Mouse (Mus musculus): ENCODE measurements around the gene Patj. TPM values are rescaled to one million over a fixed set of nuclear protein-coding genes. Genes with fewer than 3 reads are reported as not detected.
"Not testable (repeated sequence)": the region's sequence is repeated elsewhere in the genome, so short reads cannot be mapped to it uniquely, and the experiment has no call there.

Patj gene
- total RNA-seq (2021) = 10 to 100 TPM; 11.0 to 15.8 TPM

DNA sequence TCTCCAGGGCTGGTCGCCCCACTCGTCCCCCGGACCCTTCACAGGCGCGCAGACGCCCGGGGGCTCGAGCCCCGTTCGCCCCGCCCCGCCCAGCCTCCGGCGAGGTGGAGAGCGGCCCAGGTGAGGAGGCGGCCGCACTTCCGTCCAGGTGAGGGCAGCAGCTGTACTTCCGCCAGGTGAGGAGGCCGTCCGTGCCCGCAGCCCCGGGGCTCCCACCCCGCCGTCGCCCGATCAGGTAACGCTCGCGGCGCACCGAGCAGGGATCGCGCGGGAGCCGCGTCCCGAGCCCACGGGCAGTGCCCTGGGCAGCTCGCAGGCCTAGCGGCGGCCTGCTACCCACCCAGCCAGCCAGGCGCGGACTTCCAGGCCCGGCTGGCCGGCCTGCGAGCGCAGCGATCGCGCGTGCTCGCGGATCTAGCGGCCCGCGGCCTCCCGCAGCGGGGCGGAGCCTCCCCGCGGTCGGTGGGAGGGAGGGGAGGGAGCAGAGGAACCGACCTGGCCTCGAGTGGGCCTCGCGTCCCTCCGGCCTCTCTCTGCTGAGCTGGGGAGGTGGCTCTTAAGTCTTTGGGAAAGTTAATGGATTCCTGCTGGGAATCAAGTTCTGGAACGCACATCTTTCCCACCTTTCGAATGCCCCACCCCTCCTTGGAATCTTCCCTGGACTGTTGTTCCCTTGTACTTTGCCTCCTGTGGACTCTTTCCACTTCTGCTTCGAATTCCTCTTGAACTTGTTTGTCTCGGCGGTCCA, at the start of gene Patj:
Gene Patj (plus strand): TSS at position 96 of the 748 bp plus-strand sequence.
- peak; percentile 65 to 75 for DNase-seq (ENCODE audit: low spot score in 2 of 2)
- intact Hi-C loops (cut with DNase I) = no loop called here

DNA sequence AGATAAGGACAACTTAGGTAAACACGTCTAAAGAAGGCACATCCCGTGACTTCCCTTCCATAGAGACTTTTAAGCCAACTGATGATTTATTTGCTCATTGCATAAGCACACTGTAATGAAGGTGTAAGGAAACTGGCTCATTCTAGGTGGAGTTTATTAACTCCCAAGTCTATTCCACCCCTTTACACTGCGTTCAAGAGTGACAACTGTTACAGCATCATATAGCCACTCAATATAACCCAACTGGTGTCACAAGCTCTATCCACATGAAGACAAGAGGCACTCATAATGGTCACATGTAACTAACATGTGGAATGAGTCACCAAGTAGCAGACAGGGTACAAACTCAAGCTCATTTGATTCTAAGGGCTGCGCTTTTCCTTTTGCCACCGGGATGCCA, 47.0 kb upstream of the Patj start:
- no peak for DNase-seq (ENCODE audit: low spot score in 2 of 2)
- intact Hi-C loops (cut with DNase I) = no loop called here

DNA sequence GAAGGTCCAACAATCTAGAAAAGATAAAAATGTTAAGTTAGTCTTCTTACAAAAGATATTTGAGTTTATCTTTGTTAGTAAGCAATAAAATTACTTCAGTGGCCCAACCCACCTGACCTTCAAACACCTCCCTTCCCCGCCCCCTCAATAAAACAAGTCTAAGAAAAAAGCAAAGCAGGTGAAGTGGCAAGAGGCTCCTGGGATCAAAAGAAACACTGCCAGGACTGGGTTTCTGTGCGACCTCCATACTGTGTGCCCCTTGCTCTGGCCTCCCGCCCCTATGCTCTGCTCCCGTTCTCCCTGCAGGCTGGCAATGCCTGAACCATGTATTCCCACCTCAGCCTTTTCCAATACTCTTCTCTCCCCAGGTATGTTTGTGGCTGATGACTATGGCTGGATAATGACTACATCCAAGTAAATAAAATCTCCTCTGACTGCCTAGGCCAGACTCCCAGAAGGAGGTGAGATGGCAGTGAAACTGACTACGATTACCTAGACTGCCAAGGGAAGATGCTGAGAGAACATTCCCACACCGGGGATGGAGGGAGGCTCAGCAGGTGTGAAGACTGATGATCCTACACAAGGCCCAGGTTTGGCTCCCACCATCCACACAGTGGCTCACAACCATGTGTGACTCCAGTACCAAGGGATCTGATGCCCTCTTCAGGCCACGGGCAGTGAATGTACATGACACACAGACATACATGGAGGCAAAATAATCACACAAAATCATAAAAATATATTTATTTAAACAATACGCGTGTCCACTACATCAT, 37.4 kb upstream of the Patj start:
- intact Hi-C loops (cut with DNase I) = no loop called here
- DNase-seq (ENCODE audit: low spot score in 2 of 2) = no peak

DNA sequence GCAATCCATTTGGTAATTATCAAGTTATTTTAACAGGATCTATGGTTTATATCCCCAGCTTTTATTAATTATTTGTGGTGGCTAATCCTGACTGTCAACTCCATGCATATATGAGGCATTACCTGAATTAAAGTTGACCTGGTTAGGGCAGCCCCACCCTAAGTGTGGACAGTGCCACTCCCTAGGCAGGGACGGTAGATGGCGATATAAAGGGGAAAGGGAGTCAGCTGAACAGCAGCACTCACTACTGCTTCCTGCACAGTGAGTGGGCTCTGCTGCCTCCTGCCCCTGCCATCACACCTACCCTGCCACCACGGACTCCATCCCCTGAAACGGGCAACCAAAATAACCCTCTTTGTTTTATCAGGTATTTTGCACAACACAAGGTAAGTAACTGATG, 20.2 kb upstream of the Patj start:
- no peak for DNase-seq (ENCODE audit: low spot score in 2 of 2)

DNA sequence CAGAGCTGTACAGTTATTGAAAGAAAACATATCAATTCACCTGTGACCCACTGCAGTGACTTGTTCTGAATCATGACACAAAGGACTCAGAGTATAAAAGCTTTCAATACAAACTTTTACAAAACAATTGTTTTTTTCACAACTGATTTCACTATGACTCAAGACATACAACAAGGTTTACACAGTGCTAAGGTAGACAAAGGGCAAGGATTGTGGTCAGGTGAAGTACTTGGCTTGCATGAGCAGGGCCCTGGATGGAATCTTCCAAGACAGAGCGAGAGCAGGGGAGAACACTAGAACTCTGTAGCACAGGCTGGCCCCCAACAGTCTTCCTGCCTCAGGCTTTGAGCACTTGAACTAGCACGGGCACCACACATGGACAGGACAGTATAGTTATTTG, 18.6 kb upstream of the Patj start:
- DNase-seq (ENCODE audit: low spot score in 2 of 2) = no peak
- intact Hi-C loops (cut with DNase I) = no loop called here

More for the DNA sequence above, 20.2 kb upstream of the Patj start:
- intact Hi-C loops (cut with DNase I) = no loop called here

DNA sequence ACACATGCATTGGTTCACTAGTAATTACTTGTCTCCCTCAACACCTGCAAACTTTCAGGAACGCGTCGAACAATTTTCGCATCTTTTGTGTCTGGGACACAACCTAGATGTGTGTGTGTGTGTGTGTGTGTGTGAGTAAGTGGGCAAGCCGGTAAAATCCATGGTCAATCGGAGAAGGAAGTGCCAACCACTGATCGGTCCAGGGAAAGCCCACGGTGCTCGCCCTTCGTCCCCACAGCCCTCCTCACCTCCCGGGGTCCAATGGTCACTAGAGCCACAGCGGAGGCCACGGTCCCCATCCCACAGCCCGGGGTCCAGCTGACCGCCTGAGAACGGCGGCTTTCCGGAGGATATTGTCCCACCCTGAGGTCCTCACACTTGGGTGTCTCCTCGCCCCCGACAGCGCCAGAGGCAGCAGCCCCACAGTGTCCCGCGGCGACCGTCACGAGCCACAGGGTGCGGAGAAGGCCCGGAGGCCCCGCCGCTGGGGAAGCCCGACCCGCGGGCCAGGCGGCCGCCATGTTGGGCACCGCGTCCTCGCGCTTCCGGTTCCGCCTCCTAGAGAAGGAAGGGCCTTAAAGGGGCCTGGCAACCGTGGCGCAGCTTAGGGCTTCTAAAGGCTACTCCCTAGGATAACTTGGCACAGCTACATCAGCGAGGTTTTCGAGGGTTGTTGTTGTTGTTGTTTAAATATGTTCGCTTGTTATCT, 12.7 kb upstream of the Patj start, which contains the start of gene Tm2d1:
Gene Tm2d1 (minus strand): TSS at position 591 of the 709 bp plus-strand sequence.
- intact Hi-C loops (cut with DNase I) = loop anchor here (5.0 kb wide), 1 partner anchor 626 kb away; no protein-coding TSS in a partner anchor
- DNase-seq (ENCODE audit: low spot score in 2 of 2) = peak; percentile 84

DNA sequence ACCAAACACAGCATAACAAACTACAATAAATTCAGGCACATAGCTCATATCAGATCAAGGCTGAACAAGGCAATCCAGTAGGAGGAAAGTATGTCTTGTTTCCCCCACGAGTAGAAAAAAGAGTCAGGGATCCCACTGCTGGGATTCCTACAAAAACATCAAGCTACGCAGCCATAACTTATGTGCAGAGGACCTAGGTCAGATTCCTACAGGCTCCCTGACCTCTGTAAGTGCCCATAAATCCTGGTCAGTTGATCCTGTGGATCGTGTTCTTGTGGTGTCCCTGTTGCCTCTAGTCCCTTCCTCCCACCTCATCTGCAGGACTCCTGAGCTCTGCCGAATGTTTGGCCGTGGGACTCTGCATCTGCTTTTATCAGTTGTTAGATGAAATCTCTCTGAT, 10.5 kb upstream of the Patj start:
- no peak for DNase-seq (ENCODE audit: low spot score in 2 of 2)
- intact Hi-C loops (cut with DNase I) = no loop called here

DNA sequence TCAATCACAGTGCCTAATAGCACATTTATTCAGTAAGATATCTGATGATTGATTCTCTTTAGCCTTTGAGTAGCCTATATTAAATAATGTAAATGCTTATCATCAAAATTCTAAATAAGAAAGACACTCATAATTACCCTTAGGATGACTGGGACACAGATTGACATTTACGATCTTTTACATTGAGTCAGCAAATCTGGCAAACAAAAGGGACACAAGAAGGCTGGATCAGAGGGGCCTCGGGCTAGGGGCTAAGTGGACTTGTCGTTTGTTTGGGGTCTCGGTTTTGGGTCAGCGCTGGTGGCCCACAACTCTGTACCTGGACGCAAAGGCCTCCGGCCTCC, 267 bp upstream of the Patj start:
- DNase-seq (ENCODE audit: low spot score in 2 of 2) = no peak
- intact Hi-C loops (cut with DNase I) = no loop called here

DNA sequence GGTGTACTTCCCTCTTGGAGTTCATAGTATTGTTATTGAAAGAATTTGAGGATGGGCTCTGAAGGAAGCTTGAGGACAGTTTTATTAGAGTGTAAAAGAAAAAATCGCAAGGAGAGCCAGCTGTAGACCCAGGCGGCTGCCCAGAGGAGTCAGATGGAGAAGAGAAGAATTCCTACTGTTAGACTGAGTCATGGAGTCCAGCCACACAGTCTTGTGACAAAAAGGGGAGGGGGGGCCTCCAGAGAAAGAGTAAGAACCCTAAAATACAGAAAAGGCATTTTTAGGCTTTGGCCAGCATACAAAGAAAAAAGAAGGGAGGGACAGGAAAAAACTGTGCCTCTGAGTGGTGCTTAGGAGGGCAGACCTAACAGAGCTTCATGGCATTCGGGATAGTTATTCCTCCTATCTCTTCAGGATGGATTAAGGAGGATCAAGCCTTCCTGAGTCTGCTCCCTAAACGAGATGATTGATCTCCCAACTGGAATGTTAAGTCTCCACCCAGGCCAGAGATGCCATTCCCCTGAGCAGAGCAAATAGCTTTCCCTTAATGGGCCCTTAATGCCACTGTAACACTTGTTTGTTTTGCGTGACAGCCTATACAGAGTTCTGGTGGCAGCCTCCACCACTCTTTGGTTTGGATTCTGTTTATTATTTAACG, 5.5 kb downstream of the Patj start:
- intact Hi-C loops (cut with DNase I) = no loop called here
- no peak for DNase-seq (ENCODE audit: low spot score in 2 of 2)

DNA sequence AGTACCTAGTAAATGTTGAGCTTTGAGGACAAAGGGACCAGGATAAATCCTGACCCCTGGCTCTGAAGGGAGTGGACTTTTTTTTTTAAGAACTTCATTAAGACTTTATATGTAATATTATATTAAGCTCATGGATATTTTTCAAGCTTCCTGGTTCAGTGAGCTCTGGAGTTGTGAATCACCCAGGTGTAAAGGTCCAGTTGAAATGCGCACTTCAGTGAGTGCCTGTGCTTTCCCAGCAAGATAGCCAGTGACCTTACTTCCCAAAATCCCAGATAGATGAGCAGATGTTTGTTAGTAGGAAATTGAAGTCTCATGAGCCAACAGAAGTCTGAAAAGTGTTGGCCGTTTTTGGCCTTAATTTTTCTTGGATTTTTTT, 6.0 kb downstream of the Patj start:
- intact Hi-C loops (cut with DNase I) = no loop called here
- DNase-seq (ENCODE audit: low spot score in 2 of 2) = no peak

DNA sequence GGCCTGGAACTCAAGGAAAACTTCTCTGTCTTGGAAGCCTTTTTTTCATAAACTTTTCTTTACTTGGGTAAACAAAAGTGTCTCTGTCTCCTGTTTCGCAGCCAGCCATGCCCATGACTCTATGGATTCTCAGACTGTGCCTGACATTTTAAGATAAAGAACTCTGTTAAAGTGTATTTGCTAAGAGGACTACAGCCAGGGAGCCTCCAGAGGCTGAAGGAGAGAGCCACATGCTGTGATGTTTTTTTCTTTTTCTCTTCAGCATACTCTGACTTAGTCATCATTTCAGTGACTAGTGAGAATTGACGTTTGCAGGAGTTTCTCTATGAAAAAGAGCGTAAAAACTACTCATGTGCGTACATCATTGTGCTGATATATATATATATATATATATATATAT, 7.9 kb downstream of the Patj start:
- intact Hi-C loops (cut with DNase I) = no loop called here
- DNase-seq (ENCODE audit: low spot score in 2 of 2) = peak in 1 of 2 experiments; percentile 12

DNA sequence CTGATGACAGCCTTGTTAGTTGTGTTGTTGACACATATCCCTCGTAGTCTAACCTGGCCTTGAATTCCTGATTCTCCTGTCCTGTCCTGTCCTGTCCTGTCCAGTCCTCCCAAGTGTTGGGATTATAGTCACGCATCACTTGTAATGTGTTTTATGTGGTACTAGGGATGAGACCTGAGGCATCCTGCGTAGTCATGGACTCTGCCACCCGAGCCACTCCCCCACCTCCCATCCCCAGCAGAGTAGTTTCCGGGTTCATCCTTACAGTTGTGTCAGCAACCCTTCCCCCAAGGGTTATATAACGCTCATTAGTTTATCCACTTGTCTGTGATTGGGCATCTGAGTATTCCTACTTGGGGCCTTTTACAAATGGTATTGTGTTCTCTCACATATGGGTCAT, 8.8 kb downstream of the Patj start:
- DNase-seq (ENCODE audit: low spot score in 2 of 2) = no peak

DNA sequence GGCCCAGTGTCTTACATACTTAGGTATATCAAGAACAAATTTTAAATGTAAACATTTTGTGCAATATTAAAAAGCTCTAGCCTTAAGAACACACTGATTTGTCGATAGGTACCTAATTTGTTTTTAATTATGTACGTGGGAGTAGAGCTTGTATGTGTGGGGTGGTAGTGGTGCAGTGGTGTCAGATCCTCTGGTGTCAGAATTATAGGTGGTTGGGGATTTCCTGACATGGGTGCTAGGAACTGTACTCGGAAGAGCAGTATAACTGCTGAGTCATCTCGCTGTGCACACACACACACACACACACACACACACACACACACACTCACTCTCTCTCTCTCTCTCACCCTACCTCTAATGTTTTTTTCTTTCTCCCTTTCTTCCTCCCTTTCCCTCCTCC, 12.9 kb downstream of the Patj start:
- no peak for DNase-seq (ENCODE audit: low spot score in 2 of 2)

More for the DNA sequence above, 8.8 kb downstream of the Patj start:
- intact Hi-C loops (cut with DNase I) = no loop called here

DNA sequence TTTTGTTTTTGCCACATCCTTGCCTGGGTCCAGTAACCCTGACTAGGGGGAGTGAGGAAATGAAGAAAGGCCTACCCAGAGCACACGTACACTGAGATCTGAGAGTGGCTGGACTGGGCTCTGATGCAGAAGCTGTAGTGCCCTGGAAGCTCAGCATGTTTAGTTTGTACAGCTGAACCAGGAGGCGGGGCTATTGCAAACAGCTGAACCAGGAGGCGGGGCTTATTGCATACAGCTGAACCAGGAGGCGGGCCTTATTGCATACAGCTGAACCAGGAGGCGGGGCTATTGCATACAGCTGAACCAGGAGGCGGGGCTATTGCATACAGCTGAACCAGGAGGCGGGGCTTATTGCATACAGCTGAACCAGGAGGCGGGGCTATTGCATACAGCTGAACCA, 19.6 kb downstream of the Patj start:
- DNase-seq (ENCODE audit: low spot score in 2 of 2); intact Hi-C loops (cut with DNase I): not testable (repeated sequence)

More for the DNA sequence above, 12.9 kb downstream of the Patj start:
- intact Hi-C loops (cut with DNase I) = no loop called here

DNA sequence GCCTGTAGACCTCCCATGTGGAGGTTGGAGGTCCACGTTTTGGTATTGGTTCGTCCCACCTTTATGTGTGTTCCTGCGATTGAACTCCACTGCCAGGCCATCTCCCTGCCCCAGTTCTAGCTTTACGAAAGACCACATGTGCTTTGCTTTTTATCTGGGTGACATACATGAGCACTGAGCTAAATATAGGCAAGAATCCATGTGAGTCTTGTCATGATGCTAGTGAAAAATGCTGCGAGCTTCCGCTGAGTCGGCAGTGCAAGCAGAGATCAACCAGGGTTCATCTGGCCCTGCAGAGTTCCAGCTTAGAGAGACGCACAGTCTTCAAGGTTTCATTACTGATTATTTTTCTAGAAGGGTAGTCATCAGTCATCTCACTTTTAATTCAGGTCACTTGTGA, 32.8 kb downstream of the Patj start:
- intact Hi-C loops (cut with DNase I) = no loop called here
- DNase-seq (ENCODE audit: low spot score in 2 of 2) = no peak

DNA sequence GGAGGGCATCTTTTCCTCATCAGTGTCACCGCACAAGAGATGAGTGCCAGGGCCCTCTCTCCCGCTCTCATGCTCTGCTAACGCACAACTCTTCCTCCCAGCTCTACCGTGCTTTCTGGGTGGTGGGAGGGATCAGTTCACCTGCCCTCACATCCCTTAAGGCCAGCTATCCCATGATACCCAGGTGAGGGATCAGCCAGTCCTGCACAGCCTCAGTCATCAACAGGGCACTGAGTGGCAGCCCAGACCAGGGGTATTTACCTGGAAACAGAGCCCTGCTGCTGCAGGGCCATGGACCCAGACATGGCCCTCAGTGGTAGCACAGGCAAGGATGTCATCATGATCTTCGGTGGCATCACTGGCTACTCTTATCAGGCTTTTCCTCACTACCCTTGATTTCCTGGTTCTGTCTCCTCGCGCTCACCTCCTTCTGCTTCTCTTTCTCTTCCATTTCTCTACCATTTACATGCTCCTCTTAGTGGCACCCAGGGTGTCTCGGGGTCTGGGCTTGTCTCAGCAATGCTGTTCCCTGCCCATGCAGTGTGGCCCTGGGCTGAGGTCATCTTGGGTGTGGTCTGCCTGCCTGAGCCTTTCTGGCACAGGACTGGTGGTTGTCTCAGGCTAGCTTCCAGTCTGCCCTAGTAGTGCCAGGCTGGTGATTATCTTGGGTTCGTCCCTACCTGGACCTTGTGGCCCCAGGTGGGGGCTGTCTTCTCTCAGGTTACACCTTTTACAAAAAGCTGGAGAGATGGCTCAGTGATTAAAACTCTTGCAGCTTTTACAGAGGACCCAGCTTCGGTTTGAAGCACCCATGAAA, 40.3 kb downstream of the Patj start:
- intact Hi-C loops (cut with DNase I) = no loop called here
- no peak for DNase-seq (ENCODE audit: low spot score in 2 of 2)

DNA sequence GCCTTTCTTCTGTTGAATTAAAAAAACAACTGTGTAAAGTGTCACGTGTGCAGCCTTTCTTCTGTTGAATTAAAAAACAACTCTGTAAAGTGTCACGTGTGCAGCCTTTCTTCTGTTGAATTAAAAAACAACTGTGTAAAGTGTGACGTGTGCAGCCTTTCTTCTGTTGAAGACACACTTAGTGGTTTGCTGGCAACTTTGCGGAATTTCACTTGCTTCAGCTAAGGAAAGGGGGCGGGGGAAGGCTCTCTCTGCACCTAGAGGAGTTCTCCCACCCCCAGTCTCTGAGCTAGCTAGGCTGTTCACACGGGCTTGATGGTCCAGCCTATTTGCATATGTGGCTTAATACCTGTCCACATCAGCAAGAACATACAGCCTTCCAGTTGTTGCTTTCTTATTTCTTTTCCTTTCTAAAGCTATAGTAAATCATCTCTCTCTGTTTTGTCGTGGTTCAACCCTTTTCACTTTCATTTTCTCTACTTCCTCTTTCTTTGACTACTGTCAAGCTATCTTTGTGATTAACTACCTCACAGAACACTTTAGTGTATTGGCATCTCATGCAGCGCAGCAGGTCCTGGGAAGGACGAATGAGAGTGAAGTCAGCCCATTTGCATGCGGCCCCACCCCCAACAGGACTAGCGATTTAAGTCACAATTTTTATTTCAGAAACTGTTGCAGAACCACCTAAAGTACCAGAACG, 41.2 kb downstream of the Patj start:
- intact Hi-C loops (cut with DNase I) = no loop called here
- peak in 1 of 2 experiments; percentile 10 for DNase-seq (ENCODE audit: low spot score in 2 of 2)

DNA sequence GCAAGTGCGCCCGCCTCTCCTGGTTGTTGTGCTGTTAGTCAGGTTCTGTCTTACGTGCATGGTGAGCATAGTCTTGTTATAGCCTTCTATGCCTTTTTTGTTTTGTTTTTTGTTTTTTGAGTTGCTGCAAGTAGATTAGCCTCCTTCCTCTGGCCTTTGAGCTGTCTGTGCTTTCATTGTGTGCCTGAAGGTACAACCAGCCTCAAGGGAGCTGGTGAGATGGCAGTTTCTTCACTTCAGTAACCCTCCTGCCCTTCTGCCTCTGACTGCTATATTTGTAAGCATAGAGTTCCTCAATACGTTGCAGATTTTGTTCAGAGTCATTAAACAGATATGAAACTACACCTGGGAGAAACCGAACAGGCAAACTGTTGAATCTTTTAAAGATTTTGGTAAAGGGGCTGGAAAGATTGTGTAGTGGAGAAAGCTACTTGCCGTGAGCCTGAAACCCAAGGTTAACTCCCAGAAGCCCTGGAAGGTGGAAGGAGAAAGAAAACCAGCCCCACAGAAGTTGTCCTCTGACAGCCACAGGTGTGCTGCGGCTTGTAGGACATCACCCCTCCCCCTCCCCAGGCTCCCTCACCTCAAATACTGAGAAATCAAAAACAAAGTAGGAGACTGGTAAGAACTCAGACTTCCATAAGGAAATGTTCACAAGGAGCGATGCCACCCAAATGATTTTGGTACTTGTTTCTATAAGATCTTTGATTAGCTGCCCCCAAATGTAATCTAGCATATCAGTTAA, 43.8 kb downstream of the Patj start:
- DNase-seq (ENCODE audit: low spot score in 2 of 2) = no peak
- intact Hi-C loops (cut with DNase I) = loop anchor here (5.0 to 10.0 kb wide), 2 partner anchors 687 to 765 kb away; no protein-coding TSS in a partner anchor
